Mouse (Mus musculus) spleen, embryonic (tissue): ENCODE measurements at regions not wholly inside any gene's neighbourhood (a gene's known extent, or its start where the extent isn't known, plus 50 kb on each side); places are given as distances from the start of the nearest gene placed in this dataset.

Experiments
- CTCF ChIA-PET: fragments of 350-600 bp; sonication (Branson Sonifier 250); formaldehyde crosslinking; loops from one replicate; lab custom pipeline; 2022; lab: Charles Lee

- CTCF ChIA-PET: no interaction called here
Observed at GRCm38 (mm10) chr14:72942571-72942970, 106.3 kb downstream of the Cysltr2 start.

DNA sequence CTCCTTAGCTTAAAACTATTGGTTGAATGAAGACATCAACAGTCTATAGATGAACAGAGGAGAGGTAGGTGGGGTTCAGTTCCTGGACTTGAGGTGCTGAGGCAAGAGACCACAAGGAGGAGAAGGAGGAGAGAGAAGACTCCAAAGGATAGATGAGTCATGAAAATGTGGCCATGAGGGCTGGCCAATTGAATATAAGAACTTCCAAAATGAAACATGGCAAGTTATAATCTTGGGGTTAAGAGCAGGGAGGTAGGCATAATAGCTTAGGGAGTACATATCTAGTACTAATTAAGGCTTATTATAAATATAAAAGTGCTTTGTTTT, 109.9 kb downstream of the Cysltr2 start:
- CTCF ChIA-PET: no interaction called here

DNA sequence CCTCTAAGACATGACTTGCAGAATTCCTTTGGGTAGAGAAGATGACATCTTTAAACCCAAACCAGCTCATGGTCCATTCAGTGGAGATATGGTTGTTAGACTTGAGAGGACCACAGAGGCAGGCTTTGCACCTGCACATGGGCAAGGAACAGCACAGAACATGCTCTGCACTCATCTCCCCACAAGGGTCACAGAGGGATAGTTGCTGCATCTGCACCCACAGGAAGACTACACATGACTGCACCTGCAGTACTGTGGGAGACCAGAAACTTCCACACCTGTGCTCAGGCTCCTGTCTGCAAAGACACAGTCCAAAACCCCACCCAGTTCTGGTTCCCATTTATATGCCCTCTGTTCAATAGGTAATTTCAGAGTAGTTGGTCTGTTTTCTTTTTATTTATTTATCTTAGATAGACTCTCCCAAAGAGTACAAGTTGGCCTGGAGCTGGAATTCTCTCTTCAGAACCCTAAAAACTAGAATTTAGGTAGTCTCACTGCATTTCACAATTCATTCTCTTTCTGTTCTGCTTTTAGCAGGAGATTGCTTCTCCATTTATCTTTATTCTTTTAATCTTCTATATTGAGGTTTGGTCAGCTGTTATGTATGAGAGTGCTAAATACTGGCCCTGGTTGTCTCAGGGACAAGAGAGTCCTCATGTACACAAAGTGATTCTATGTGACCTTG, 110.4 kb downstream of the Cysltr2 start:
- CTCF ChIA-PET: no interaction called here

DNA sequence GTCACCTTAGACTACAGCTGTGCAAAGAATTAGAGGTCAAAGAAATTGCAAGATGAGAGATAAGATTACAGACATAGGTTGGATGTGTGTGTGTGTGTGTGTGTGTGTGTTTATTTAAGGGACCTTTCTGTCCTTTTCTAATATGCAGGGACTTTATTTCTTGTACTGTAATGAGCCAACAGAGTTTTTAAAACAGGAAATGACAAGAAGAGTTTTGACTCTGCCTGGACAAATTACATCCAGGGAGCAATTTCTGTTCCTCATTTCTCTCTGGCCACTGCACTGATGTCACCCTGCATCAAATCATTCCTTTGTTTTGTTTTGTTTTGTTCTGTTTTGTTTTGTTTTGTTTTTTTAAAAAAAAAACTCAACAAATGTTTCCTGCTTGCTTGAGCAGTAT, 115.3 kb downstream of the Cysltr2 start:
- CTCF ChIA-PET: no interaction called here

DNA sequence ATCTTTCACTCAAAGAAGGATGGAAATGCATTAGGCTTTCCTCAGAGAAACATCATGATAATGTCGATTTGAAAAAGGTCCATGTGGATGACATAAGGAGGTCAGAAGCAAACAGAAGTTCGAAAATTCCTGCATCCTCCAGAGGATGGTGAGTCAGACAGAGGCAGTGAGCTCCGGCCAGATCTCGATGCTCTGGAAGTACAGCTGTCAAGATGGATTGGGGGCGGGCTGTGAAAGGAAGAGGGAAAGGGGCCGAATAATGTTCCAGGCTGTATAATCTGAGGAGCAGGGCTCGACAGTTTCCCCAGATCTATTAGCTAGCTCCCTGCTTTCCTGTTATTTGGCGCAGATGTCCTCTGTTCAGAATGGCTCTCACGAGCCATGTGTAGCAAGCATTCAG, 116.6 kb downstream of the Cysltr2 start:
- CTCF ChIA-PET: no interaction called here

DNA sequence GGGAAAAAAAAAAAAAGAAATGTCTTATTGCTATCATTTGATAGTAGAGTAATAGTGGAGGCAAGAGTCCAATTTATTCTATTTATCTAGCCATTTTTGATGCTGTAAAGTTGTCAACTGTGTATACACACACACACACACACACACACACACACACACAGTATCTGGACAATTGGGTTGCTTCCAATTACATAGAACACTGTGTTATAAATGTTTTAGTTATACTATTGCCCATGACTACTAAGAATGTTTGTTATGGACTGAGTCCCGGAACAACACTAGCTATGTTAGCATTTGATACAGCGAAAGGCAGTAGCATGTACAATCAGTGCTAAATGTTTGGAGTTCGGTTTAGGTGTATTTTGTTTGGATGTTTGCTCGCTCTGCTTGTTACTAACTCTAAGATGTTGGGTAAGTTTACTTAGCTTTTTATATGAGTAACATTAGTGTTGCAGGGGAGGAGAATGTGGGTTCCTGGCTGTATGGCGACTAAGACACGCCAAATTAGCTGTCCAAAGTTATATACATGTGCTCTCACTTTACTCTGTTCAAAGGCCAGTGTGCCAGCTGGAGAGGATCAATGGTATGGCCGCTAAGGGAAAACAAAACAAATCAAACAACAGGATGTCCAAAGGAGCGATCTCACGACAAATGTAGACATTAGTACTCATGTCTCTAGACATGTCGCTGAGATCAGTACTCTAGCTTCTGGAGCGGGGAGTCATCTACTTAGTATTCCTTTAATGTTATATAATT, 147.6 kb downstream of the Cysltr2 start:
- CTCF ChIA-PET: no interaction called here

DNA sequence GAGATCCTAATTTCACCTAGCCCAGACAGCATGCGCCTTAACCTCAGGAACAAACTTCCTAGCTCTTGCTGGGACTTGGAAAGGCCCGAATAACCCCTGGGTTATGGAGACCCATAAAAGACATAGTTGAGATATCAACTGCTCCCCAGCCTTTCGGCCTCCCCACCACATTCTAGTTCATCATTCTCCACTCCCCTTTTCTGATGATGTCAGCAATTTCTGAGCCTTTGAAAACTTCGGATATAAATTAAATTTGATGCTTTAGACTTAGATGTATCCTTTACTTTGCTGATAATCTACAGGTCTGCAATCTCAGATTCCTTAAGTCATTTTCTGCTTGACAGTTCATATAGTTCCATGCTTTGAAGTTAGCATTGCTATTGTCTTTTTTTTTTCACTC, 149.3 kb downstream of the Cysltr2 start:
- CTCF ChIA-PET: no interaction called here

- CTCF ChIA-PET: no interaction called here
Observed at GRCm38 (mm10) chr14:72892316-72892715, 156.6 kb downstream of the Cysltr2 start.

DNA sequence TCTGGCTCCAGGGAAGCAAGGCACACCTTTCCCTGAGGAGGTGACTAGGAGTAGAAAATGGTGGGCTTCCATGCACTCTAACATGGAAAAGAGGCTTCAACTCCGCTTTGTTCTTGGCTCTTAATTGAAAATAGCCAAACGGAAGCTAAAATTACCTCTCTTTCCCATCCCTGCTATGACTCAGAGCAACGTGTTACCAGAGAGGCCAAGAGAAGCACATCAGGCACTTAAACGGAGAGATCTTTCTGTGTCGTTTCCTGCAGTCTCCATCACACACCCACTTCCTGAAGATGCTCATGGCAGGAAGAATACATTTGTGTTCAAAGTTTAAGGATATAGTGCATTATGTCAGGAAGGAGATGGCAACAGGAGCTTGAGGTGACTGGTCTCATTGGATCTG, 159.3 kb downstream of the Cysltr2 start:
- CTCF ChIA-PET: interaction anchor here (0.5 kb wide), 1 partner anchor 512 kb away, joined by 5 read pairs; no protein-coding TSS in a partner anchor

DNA sequence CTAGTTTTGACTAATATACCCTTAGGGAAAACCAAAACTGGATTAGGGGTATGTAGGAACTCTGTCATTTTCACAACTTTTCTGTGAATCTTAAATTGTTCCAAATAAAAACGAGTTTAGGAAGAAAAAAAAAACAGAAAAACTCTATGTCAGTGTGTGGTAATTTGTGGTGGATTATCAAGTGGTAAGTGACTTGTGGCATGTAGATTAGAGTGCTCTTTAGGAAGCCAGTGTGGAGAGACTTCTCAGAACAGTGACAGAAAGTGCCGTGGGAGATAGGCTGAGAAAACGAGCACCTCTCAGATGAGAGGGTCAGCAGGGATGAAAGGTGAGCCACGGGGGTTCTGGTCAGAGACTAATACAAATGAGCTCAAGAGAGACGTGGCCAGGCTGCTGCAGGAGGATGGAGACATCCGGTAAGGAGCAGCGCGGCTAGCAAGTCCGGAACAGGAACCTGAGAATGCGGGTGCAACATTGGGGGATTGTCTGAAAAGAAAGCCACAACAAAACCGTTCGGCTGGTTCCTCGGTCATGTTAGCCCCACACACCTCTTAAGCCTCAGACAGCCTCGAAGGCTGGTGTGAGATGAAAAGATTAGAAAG, 161.3 kb downstream of the Cysltr2 start:
- CTCF ChIA-PET: no interaction called here

- CTCF ChIA-PET: no interaction called here
Observed at GRCm38 (mm10) chr14:72886935-72887369, 162.0 kb downstream of the Cysltr2 start.

DNA sequence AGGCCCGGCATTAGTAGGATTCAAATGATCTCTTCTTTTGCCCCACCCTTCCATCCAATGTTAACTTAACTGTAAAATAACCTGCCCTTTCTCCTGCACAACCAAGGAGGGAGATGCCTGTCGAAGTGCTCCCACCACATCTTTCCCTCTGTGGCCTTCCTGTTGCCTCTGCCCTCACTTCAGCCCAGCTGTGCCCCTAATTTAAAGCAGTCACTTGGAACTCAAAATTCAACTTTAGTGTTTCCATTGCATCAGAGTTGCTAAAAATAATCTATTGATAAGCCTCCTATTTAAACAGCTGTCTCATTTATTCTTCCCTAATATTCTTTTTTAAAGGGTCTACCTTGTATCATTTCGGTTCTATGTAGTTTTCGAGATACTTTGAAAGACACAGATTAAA, 163.1 kb downstream of the Cysltr2 start:
- CTCF ChIA-PET: interaction anchor here (0.6 kb wide), 1 partner anchor 35 kb away, joined by 3 read pairs; no protein-coding TSS in a partner anchor

DNA sequence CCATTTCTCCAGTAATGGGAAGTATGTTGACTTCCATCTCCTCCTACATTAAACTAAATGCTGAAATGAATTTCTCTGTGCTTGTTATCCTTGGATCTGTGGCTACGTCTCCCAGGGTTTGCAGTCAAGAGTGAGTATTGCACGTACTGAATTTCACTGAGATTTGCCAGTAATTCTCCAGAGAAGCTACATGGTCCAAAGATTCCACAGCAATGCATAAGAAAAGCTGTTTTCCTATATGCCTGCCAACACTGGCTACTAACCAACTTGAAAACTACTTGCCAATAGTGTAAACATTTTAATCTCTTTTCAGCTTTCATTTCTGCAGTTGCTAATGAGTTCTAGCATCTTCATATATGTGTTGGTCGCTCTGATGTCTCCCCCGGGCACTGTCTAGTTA, 164.4 kb downstream of the Cysltr2 start:
- CTCF ChIA-PET: interaction anchor here (0.6 kb wide), 1 partner anchor 338 kb away, joined by 3 read pairs; no protein-coding TSS in a partner anchor

GRCm38 (mm10) chr14:72877132-72877531, 167.3 kb upstream of the Fndc3a start:
- CTCF ChIA-PET: no interaction called here

DNA sequence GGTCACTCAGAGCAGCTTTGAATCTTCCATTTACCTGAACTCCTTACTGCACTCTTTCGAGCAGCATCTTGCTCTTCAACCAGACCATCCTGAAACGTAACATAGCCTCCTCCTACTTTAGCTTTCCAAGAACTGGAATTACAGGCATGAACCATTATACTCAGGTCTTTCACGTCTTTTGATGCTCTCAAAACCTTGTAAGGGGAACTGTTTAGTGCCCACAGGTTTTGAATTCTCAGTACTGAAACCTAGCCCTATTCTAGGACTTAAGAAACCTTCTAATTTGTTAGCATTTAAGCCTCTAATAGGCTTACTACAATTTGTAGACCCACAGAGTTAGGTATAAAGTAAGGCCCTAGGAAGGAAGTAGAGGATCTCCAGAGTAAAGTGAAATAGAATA, 163.7 kb upstream of the Fndc3a start:
- CTCF ChIA-PET: interaction anchor here (0.5 kb wide), 1 partner anchor 279 kb away, joined by 3 read pairs; no protein-coding TSS in a partner anchor

DNA sequence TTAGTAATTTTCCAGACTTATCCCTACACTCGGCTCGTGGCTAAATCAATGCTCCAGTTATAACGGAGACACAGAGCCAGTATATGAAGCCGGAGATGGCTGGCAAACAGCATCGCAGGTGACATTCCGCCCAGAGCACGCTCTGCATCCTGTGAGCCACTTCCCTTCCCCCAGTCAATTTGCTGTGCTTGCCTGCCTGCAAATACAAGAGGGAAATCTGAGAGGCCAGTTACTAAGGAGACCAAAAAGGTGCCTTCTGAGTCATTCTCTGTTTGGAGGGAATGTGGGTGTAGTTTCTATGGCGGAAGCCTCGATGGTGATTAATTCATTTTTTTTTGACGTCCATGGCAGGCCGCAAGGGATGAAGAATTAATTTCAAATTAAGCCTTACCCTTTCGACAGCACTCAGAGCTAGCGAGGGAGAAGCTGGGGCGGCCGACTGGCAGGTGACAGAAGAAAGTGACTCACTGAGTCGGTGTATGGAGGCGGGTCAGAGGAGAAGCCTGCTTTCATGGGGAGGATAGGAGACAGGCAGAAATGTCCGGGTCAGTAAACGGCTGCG, 159.5 kb upstream of the Fndc3a start:
- CTCF ChIA-PET: no interaction called here

GRCm38 (mm10) chr14:72866896-72867295, 157.1 kb upstream of the Fndc3a start:
- CTCF ChIA-PET: no interaction called here

GRCm38 (mm10) chr14:72865531-72865930, 155.7 kb upstream of the Fndc3a start:
- CTCF ChIA-PET: no interaction called here

DNA sequence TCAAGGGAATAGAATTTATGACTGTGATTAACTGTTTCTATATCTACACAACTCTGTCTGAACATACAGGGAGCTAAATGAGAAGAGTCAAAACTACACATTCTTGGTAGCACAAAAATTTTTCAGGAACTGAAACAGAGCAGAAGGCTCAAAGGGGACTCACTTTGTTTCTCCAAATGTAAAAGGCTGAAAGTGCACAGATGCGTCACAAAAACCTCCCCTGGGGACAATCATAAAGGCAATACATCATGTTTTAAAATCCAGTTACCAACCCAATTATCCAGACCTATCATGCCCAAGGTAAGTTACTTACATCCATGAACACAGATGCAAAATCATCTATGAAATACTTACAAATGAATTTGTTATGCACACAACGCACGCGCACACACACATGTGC, 155.0 kb upstream of the Fndc3a start:
- CTCF ChIA-PET: no interaction called here

DNA sequence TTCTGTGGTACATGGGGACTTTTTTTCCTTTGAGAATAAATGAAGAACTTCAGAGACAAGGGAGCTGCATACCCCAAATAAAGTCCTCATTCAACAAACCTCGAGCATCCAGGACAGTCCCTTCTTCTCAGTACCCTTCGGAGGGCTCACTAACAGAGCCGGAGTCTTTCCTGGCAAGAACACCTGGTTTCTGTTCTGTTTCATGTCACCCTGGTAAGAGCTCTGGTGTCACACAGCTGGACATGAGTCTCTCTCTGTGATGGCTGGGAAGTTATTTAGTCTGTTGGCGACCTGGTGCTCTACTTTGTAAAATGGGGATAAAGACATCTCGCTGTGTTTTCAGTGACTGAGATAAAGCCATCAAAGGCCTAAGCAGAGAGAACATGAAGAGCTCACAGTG, 154.3 kb upstream of the Fndc3a start:
- CTCF ChIA-PET: no interaction called here

DNA sequence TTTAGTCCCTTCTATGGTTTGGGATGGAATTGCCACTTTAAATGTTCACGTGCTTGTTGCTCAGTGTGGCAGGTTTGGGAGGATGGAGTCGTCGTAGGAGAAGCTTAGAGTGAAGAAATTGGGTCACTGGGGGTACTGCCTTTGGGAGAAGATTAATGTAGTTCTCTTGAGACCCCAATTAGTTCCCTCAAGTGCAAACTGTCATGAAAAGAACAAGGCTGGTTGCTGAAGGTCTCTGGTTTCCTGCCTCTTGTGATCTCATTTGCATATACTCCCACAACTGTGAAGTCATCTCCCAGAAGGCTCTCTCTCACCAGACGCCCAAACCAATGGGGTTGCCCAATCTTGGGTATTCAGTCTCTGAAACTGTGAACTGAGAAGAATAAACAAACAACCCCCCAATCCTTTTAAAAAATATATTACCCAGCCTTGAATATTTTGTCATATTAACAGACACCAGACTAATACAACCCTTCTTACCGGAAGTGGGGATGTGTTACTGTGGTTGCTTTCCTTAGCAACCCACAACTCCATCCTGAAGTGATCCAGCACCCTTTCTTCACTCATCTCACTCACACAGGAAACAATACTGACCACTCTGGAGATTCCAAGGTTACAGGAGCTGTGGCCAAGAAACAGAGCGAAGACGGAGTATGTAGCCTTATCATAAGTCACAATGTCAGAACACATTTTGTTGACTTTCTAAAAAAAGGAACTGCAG, 153.2 kb upstream of the Fndc3a start:
- CTCF ChIA-PET: interaction anchor here (0.6 kb wide), 1 partner anchor 346 kb away, joined by 3 read pairs; no protein-coding TSS in a partner anchor

DNA sequence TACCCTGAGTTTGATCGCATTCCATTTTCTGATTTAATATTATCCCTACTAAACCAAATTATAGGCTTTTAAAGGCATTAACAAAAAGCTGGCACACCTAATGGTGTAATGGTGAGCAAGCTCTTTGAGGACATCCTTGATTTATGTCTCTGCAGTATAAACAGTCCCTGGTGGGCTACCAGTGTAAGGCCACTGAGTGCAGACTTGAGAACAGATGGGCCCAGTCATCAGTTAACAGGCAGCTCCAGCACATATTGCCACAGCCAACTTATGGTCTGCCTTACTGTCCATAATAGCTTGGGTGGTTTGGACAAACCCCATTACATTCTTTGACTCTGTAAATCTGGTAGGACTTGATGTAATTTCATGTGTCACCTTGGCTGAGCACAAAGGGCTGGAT, 144.4 kb upstream of the Fndc3a start:
- CTCF ChIA-PET: no interaction called here
